Mouse (Mus musculus) liver, embryonic 13.5 days (tissue): ENCODE data around the gene Prdm16. TPM values are rescaled to one million over a fixed set of nuclear protein-coding genes. Genes with fewer than 3 reads are reported as not detected.

Experiments used
- ATAC-seq: fragments of 200-750 bp; cut with Nextera tagmentation; 2 replicates; pipeline ENCODE4 v1.8.0; 2017; ENCODE audit warnings: low read depth, mild to moderate bottlenecking, moderate number of reproducible peaks, moderate library complexity
- DNase-seq: peaks from one replicate; pipeline ENCODE4 v3.0.0; 2022
- H3K27ac ChIP-seq: fragments of 300-500 bp; sonication (generic); 2 replicates; pipeline ENCODE4 v1.5.1; 2015; ENCODE audit warnings: moderate library complexity, mild to moderate bottlenecking, inconsistent platforms
- H3K27me3 ChIP-seq: fragments of 300-500 bp; sonication (generic); 2 replicates; pipeline ENCODE4 v1.6.1; 2015; ENCODE audit warnings: mild to moderate bottlenecking, inconsistent platforms
- H3K36me3 ChIP-seq: fragments of 300-500 bp; sonication (generic); 2 replicates; pipeline ENCODE4 v1.6.1; 2015; ENCODE audit warnings: mild to moderate bottlenecking, inconsistent platforms
- H3K4me1 ChIP-seq: fragments of 300-500 bp; sonication (generic); replicated peaks from 2 replicates; pipeline ENCODE4 v1.6.1; 2015; ENCODE audit warnings: inconsistent platforms
- H3K4me2 ChIP-seq: fragments of 300-500 bp; sonication (generic); 2 replicates; pipeline ENCODE4 v1.6.1; 2015; ENCODE audit warnings: inconsistent platforms, mild to moderate bottlenecking, moderate library complexity
- H3K4me3 ChIP-seq: fragments of 300-500 bp; sonication (generic); replicated peaks from 2 replicates; pipeline ENCODE4 v1.5.1; 2015; ENCODE audit warnings: mild to moderate bottlenecking, inconsistent platforms
- H3K9ac ChIP-seq: fragments of 300-500 bp; sonication (generic); 2 replicates; pipeline ENCODE4 v1.6.1; 2015; ENCODE audit warnings: mild to moderate bottlenecking, inconsistent platforms
- H3K9me3 ChIP-seq: fragments of 300-500 bp; sonication (generic); replicated peaks from 2 replicates; pipeline ENCODE4 v1.6.1; 2016; ENCODE audit warnings: inconsistent platforms
- WGBS: fragments of 180-500 bp; shearing (Covaris S2); methylation state at CpG from one replicate; pipeline ENCODE4 v1.1.7; 2015; ENCODE audit not compliant: insufficient replicate concordance; 5-methylcytosine and 5-hydroxymethylcytosine counted together
- polyA plus RNA-seq: library from polyadenylated mRNA; unstranded; fragments of >200 nt; fragmentation: Nextera tagmentation; extraction: Ambion mirVana; gene quantifications from 2 replicates; pipeline ENCODE4 v1.2.1, GENCODE M21; 2015

Gene Prdm16
- polyA plus RNA-seq: 1.8 and 2.2 TPM in 2 replicates

DNA sequence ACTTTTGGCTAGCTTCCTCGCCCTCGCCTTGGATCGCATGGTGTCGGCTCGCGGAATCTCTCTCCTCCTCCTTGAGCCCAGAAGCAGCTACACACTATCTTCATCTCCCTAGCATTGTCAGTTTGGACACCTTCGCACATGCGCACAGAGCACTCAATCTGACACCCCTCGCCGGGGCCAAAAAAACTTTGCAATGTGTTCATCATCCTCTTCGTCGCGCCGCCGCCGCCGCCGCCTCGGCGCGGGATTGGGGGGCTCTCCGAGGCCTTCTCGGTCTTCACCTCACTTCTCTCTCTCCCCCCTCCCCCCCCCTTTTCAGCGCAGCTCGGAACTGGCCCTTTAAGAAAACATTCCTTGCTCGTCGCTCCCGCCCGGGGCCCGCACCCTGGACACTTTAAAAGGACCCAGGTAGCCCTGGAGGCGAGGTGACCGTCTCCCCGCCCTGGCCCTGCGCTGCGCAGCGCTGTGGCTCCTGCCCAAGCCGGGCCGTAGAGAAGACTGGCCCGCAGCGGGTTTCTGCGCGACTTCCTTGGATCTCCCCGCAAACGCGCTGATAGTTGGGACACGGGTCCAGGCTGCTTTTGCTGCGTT, at the start of gene Prdm16:
Prdm16 (minus strand) TSS at position 153 of the 591 bp plus-strand sequence.
- Histone ChIP-seq H3K4me2 (peak within 1 kb of the TSS; percentile 70), H3K9me3 (no peaks in the 10 kb centered on the region), H3K4me3 (peak within 1 kb of the TSS; percentile 62), H3K9ac (peak within 1 kb of the TSS; percentile 63), H3K4me1 (peaks cover 13% of the 10 kb centered on the region), H3K27me3 (peaks cover 100% of the 10 kb centered on the region), H3K36me3 (no peaks in the 10 kb centered on the region), H3K27ac (peak within 1 kb of the TSS; percentile 72)
- DNase-seq (no peak), ATAC-seq (peak; percentile 21; the same call in 1 of the 2 replicates)
- under 1% methylated on average over 47 of the region's 47 CpGs for WGBS

DNA sequence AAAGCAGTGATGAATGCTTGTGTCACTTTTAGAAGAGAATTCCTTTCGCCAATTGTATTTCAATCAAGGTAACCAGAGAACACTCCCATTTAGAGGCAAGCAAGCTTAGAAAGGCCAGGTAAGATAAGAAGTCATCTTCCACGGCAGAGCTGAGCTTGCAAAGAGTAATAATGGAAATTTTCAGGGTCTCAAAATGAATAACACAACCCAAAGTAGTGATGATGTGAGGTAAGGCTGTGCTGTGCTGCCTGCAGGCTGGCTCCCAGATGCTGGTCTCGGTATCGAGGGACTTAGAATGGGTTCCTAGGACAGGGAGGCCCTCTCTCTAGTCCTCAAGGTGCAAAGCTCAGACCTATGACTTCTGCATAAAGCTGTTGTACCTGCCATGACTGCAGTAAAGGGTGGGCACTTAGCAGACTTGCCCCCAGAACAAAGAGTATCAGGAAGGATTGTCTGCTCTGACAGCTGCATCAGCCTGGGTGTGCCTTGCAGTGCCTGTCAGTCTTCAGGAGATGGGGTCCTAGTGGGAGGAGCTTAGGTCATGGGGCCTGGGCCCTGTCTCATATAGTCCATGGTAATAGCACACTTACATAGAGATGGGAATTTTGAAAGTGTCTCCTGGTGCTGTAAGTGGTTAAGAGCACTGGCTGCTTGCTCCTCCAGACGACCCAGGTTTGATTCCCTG, 46.5 kb upstream of the Prdm16 start:
- Histone ChIP-seq H3K36me3 (no peaks in the 10 kb centered on the region), H3K4me2 (no peak overlapping the region), H3K9ac (no peak overlapping the region), H3K4me1 (no peaks in the 10 kb centered on the region), H3K9me3 (no peaks in the 10 kb centered on the region), H3K27ac (no peak overlapping the region), H3K27me3 (no peaks in the 10 kb centered on the region; the same call in 1 of the 2 replicates), H3K4me3 (no peak overlapping the region)
- DNase-seq: no peak
- 58% methylated on average over 5 of the region's 5 CpGs for WGBS
- ATAC-seq: no peak

DNA sequence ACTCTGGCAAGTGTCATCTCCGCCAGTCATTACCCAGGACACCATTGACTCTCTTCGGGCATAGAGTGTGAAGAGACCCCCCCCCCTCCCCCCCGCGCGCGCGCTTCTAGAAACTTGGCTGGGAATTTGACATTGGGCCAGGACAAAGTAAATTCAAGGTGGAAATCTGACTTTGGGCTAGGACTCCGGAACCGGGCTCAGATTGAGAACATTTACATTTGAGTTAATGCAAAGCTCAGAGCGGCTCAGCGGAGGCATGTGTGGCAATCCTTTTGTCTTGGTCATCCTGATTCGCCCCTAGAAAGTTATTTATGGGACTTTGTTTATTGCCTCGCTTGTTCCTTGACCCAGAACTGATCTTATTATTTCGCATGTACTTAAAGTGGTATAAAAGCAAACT, 45.6 kb upstream of the Prdm16 start:
- no peak for DNase-seq
- no peaks in the 10 kb centered on the region for H3K9me3 ChIP-seq
- 50% methylated on average over 14 of the region's 14 CpGs for WGBS

DNA sequence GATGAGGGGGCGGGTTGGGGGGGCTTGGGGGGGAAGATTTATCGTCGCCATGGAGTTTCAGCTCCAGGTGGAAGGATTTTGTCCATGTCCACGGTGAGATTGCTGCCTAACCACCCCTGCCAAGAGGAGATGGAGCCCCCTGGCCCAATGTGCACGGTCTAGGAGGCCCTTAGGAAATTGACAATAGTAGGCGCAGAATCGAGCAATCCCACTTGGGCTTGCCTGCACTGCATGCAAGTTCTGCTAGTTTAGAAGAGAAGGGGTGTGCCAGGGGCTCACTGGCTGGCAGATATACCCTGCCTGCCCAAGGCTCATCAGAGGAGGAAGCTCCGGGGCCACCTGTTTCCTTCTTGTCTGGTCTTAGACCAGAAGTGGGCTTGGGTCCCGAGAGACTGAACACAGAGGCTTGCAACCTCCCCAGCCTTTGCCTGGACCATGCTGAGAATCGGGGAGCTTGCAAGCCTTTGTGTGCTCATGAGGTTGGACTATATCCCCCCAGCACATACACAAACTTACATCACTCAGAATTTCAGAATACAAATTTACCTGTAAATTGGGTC, 38.8 kb upstream of the Prdm16 start:
- 46% methylated on average over 10 of the region's 10 CpGs for WGBS
- Histone ChIP-seq H3K9ac (no peak overlapping the region), H3K4me2 (no peak overlapping the region), H3K36me3 (no peaks in the 10 kb centered on the region), H3K27me3 (0 out of 2 replicates have a peak, but pooled peaks cover 7% of the 10 kb centered on the region), H3K4me1 (no peaks in the 10 kb centered on the region), H3K4me3 (no peak overlapping the region), H3K27ac (no peak overlapping the region), H3K9me3 (no peaks in the 10 kb centered on the region)
- no peak for DNase-seq
- ATAC-seq: no peak

More for the DNA sequence above, 45.6 kb upstream of the Prdm16 start:
- H3K36me3 ChIP-seq: no peaks in the 10 kb centered on the region
- H3K9ac ChIP-seq: no peak overlapping the region
- no peak overlapping the region for H3K27ac ChIP-seq
- H3K4me1 ChIP-seq: no peaks in the 10 kb centered on the region
- no peak overlapping the region for H3K4me2 ChIP-seq
- H3K4me3 ChIP-seq: no peak overlapping the region
- ATAC-seq: no peak
- no peaks in the 10 kb centered on the region; the same call in 1 of the 2 replicates for H3K27me3 ChIP-seq

DNA sequence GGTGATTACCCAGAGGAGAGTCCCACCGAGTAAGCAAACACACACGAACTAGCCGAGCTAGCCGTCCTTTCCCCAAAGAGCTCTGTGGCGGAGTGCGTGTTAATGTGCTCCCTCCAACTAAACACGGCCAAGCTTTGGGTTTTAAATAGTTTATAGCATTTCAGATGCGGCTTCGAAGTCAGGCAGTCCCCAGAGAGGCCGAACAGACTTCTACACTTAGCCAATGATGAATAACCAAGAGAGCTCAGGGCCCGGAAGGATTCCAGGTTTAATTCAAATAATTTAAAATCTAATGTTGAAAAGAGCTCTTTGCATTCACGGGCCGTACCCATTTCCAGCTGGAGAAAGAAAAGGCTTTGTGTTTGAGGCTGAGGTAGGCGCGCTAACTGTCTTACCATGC, 38.3 kb upstream of the Prdm16 start:
- H3K4me1 ChIP-seq: no peaks in the 10 kb centered on the region
- no peak for DNase-seq
- no peak overlapping the region for H3K4me2 ChIP-seq
- no peak overlapping the region for H3K27ac ChIP-seq
- 48% methylated on average over 15 of the region's 15 CpGs for WGBS
- no peak overlapping the region for H3K9ac ChIP-seq
- ATAC-seq: no peak
- H3K4me3 ChIP-seq: no peak overlapping the region
- H3K36me3 ChIP-seq: no peaks in the 10 kb centered on the region
- H3K27me3 ChIP-seq: 0 out of 2 replicates have a peak, but pooled peaks cover 7% of the 10 kb centered on the region
- H3K9me3 ChIP-seq: no peaks in the 10 kb centered on the region

DNA sequence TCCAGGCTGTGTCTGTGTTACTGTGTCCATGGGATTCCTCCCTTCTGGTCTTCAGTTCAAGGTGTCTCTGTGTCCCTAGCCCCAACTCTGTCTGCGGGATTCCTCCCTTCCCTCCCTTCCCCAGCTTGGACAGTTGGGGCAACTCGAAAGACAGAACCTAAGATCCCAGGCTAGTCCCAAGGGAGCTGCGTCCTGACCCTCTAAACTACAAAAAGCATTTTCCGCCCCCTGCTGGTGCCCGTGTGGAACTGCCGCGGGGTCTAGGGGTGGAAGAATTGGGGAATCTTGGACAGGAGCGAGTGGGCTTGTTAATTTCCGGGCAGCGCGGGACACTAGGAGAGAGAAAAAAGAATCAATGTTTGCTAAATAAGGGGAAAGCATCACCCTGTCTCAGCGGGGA, 37.9 kb upstream of the Prdm16 start:
- WGBS: 7% methylated on average over 12 of the region's 12 CpGs
- Histone ChIP-seq H3K4me3 (no peak overlapping the region), H3K36me3 (no peaks in the 10 kb centered on the region), H3K9ac (no peak overlapping the region), H3K4me2 (no peak overlapping the region), H3K27ac (no peak overlapping the region), H3K27me3 (0 out of 2 replicates have a peak, but pooled peaks cover 9% of the 10 kb centered on the region), H3K4me1 (no peaks in the 10 kb centered on the region), H3K9me3 (no peaks in the 10 kb centered on the region)
- ATAC-seq (no peak), DNase-seq (no peak)

DNA sequence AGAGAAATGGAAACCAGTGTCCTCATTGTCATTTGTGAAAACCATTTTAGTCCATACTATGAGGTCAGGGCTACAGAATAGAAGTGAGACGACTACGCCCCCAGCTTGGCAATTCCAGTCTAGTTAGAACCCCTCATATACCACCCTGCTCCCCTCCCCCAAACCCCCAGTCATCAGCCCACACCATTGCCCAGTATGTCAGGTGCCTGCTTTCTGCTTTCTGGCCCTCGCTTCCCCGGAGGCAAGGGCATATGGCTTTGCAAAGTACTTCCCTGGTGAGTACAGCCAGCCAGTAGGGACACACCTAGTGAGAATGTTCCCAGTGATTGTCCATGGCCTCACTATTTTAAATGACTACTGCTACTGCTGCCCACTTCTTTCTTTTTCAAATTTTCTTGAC, 37.3 kb upstream of the Prdm16 start:
- H3K27ac ChIP-seq: no peak overlapping the region
- no peak overlapping the region for H3K9ac ChIP-seq
- H3K9me3 ChIP-seq: no peaks in the 10 kb centered on the region
- DNase-seq (no peak), ATAC-seq (no peak)
- H3K36me3 ChIP-seq: no peaks in the 10 kb centered on the region
- no peaks in the 10 kb centered on the region for H3K4me1 ChIP-seq
- 0 out of 2 replicates have a peak, but pooled peaks cover 9% of the 10 kb centered on the region for H3K27me3 ChIP-seq
- H3K4me3 ChIP-seq: no peak overlapping the region
- no peak overlapping the region for H3K4me2 ChIP-seq
- 71% methylated on average over 4 of the region's 4 CpGs for WGBS

DNA sequence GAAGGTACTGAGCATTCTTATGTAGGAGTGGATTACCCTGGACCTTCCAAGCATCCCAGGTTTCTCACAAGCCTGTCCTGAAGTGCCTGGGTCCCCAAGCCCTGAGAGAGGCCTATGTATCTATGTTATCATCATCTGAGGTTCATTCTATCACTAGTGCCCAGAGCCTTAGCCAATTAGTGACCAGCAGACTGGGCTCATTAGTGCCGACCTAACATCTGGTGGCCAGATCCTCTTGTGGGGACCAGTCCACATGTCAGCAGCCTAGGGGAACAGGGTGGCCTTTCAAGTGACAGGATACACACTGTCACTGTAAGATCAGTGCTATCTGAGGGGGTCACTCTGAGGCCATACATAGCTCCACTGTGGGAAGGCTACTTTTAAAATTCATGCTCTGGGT, 35.4 kb upstream of the Prdm16 start:
- Histone ChIP-seq H3K9ac (no peak overlapping the region), H3K9me3 (no peaks in the 10 kb centered on the region), H3K4me1 (no peaks in the 10 kb centered on the region), H3K4me3 (no peak overlapping the region), H3K36me3 (no peaks in the 10 kb centered on the region), H3K27me3 (0 out of 2 replicates have a peak, but pooled peaks cover 9% of the 10 kb centered on the region), H3K4me2 (no peak overlapping the region), H3K27ac (no peak overlapping the region)
- 17% methylated on average over 1 of the region's 1 CpGs for WGBS
- ATAC-seq (no peak), DNase-seq (no peak)

DNA sequence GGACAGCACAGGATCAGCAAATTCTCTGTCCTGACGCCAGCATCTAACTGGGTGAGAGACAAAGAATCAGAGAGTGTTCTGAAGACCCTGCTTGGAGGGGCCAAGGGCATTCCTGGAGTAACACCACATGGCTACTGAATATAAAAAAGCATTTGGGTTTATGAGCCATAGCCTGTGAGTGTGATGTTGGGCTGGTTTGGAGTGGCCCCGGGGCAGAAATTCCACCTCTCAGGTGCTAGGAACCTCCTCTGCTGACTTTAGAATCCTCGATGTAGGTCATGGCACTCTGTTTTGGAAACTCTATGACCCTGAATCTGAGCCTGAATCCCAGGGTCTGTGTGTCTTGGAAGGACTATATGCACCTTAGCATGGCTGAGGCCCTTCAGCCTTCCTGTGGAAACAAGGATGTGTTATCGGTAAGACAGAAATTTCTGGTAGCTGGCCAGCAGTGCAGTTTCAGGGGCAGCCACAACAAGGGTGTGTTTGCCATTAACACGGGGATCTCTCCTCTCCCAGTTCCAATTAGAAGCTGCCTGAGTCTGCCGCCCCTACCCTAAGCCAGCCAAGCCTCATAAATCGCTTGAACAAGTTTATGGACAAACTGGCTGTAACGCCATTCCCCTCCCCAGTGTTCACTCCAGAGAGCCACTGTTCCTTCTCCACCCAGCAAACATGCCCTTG, 34.7 kb upstream of the Prdm16 start:
- H3K36me3 ChIP-seq: no peaks in the 10 kb centered on the region
- H3K9me3 ChIP-seq: no peaks in the 10 kb centered on the region
- 0 out of 2 replicates have a peak, but pooled peaks cover 6% of the 10 kb centered on the region for H3K27me3 ChIP-seq
- ATAC-seq (no peak), DNase-seq (no peak)
- no peak overlapping the region for H3K9ac ChIP-seq
- no peak overlapping the region for H3K4me2 ChIP-seq
- H3K27ac ChIP-seq: no peak overlapping the region
- no peaks in the 10 kb centered on the region for H3K4me1 ChIP-seq
- WGBS: 55% methylated on average over 8 of the region's 8 CpGs
- H3K4me3 ChIP-seq: no peak overlapping the region

DNA sequence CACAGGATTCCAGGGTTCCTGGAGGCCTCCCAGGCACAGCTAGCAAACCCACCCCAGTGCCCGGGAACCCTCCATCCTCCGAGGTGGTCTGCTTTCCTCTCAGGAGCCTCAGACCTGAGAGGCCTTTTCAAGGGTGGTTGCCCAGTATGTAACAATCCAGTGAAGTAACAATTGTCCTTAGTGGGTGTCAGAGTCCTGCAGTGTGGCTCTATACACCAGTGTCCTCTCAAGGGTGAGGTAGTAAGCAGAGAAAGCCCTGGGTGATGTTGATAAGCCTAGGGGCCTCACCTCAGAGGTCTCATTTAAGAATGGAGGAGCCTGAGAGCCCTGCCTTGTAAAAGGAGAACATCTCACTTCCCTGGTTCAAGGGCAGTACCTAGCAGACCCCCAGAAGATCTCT, 31.1 kb upstream of the Prdm16 start, which contains the start of gene Actrt2:
Actrt2 (minus strand) TSS at position 101 of the 400 bp plus-strand sequence.
- WGBS: 70% methylated on average over 2 of the region's 2 CpGs
- Histone ChIP-seq H3K27ac (no peak within 1 kb of the TSS), H3K9me3 (no peaks in the 10 kb centered on the region), H3K27me3 (0 out of 2 replicates have a peak, but pooled peaks cover 5% of the 10 kb centered on the region), H3K9ac (no peak within 1 kb of the TSS), H3K4me3 (no peak within 1 kb of the TSS), H3K36me3 (no peaks in the 10 kb centered on the region), H3K4me1 (no peaks in the 10 kb centered on the region), H3K4me2 (no peak within 1 kb of the TSS)
- no peak for ATAC-seq
- DNase-seq: no peak

DNA sequence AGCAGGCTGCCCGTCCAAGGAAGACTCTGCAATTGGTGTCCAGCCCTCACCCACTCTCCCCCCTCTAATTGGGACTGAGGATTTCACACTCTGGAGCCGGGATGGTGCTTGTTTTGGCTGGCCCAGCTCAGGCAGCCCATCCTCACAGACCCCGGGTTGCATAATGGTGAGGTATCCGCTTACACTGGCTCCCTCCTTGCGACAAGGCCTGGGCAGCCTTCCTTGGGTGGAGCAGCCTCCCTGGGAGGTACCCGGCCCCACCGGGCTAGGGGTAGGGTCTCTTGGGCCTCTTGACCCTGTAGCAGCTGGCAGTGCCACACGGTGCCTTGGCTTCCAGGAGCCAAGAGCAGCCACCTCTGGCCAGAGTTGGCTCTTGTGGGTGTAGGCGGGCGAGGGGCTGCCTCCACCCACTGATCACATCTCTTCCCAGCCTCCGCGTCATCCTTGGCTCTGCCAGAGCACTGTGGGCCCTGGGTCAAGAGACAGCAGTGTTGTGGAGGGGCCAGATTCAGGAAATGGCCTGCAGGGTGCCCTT, 26.1 kb upstream of the Prdm16 start:
- no peak for ATAC-seq
- no peak for DNase-seq
- 0 out of 2 replicates have a peak, but pooled peaks cover 2% of the 10 kb centered on the region for H3K27me3 ChIP-seq
- H3K4me1 ChIP-seq: no peaks in the 10 kb centered on the region
- H3K27ac ChIP-seq: no peak overlapping the region
- H3K4me3 ChIP-seq: no peak overlapping the region
- no peak overlapping the region for H3K4me2 ChIP-seq
- no peak overlapping the region for H3K9ac ChIP-seq
- 55% methylated on average over 12 of the region's 12 CpGs for WGBS
- no peaks in the 10 kb centered on the region for H3K36me3 ChIP-seq
- H3K9me3 ChIP-seq: no peaks in the 10 kb centered on the region
